Mouse (Mus musculus) brain, embryonic 14.5 days (tissue): Measurements from ENCODE around the gene Rpl7a.

Experiments used
- CTCF ChIP-seq: fragments of 200-500 bp; IDR thresholded peaks from 2 replicates; pipeline ENCODE4 v1.5.1; 2012; ENCODE audit warnings: inconsistent platforms, mild to moderate bottlenecking, moderate library complexity, borderline replicate concordance; ENCODE audit not compliant: insufficient read depth, insufficient read length; ENCODE audit errors: extremely low read depth
- POLR2A ChIP-seq: fragments of 200-500 bp; IDR thresholded peaks from 2 replicates; pipeline ENCODE4 v1.6.1; 2012; ENCODE audit warnings: mild to moderate bottlenecking, inconsistent platforms, borderline replicate concordance; ENCODE audit not compliant: poor library complexity, insufficient read depth, insufficient read length, severe bottlenecking; ENCODE audit errors: extremely low read depth

DNA sequence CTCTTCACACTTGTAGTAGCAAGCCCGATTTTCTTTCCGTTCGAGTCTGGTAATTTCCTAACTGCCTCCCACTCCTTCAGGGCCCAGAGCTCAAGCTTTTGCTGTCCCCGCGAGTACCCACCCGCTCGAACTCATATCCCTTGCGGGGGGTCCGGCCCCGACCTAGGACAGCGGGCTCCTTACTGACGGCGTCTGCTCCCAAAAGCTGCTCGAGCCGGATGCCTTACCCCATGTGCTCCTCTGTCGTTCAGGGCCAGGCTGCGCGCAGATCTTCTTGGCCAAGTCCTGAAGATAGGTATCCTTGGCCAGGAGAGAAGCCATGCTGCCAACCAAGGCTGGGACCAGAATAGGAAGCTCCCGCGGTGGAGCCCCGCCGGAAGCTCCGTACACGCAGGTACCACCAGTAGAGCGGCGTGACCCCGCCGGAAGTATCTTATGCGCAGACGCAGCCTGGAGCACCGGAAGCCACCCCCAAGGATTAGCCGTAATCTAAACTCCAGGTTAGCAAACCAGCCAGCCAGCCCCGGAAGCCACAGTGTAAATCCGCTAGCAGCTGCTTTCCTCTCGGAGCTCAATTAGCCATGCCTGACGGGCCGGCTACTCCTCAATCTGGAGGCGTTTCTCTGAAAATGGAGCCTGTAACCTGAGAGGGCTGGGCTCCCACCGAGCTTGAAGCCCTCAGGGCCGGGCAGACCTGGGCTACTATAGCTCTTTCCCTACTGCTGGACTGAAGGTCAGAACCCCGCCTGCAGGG is 7.9 kb upstream of the Rpl7a start, which contains the start of gene Surf6:
- TF ChIP-seq CTCF = no peak
- TF ChIP-seq POLR2A = peak; percentile 20; the same call in 1 of the 2 replicates
